Mouse (Mus musculus): ENCODE results near the gene Fam229a. TPM values are rescaled to one million over a fixed set of nuclear protein-coding genes. Genes with fewer than 3 reads are reported as not detected.

The Fam229a gene
- polyA plus RNA-seq (2015; fragmentation: Nextera tagmentation; extraction: Ambion mirVana), result 0.23 and 0.60 TPM in 2 replicates

- Histone ChIP-seq H3K27ac (ENCODE audit: low read length) (no peak within 1 kb of the TSS), H3K4me3 (ENCODE audit: low read depth, low read length) (peak within 1 kb of the TSS; percentile 24), H3K4me1 (ENCODE audit: control insufficient read depth, low read depth, low read length) (peaks cover 10% of the 10 kb centered on the region), H3K4me2 (ENCODE audit: low read depth, low read length) (peak within 1 kb of the TSS; percentile 41), H3K27me3 (ENCODE audit: control insufficient read depth, insufficient read depth, low read depth, low read length) (peaks cover 29% of the 10 kb centered on the region), H3K9ac (ENCODE audit: low read depth, low read length) (0 out of 2 replicates have a peak within 1 kb of the TSS, but pooled peaks have one; percentile 18), H3K36me3 (ENCODE audit: control insufficient read depth, insufficient read depth) (peaks cover 34% of the 10 kb centered on the region), H3K9me3 (replicated peaks; ENCODE audit: control insufficient read depth, low read length) (no peaks in the 10 kb centered on the region)
- 15% methylated on average over 69 of the region's 70 CpGs for WGBS (ENCODE audit: insufficient replicate concordance)
- peak; percentile 30; the same call in 1 of the 2 replicates for ATAC-seq (ENCODE audit: low read depth)
Observed at GRCm38 (mm10) chr4:129490972-129491880, at the start of gene Fam229a, which contains the start of gene Tssk3. Gene Fam229a (plus strand): TSS chr4:129491190. Gene Tssk3 (minus strand): TSS chr4:129491022.

- ATAC-seq (ENCODE audit: low read depth), result no peak
- Histone ChIP-seq H3K4me3 (ENCODE audit: low read depth, low read length) (no peak overlapping the region), H3K27me3 (ENCODE audit: control insufficient read depth, insufficient read depth, low read depth, low read length) (peaks cover 9% of the 10 kb centered on the region), H3K9me3 (replicated peaks; ENCODE audit: control insufficient read depth, low read length) (no peaks in the 10 kb centered on the region), H3K4me2 (ENCODE audit: low read depth, low read length) (no peak overlapping the region), H3K36me3 (ENCODE audit: control insufficient read depth, insufficient read depth) (no peaks in the 10 kb centered on the region), H3K27ac (ENCODE audit: low read length) (no peak overlapping the region), H3K4me1 (ENCODE audit: control insufficient read depth, low read depth, low read length) (no peaks in the 10 kb centered on the region; the same call in 1 of the 2 replicates), H3K9ac (ENCODE audit: low read depth, low read length) (no peak overlapping the region)
- WGBS (ENCODE audit: insufficient replicate concordance), result 36% methylated on average over 8 of the region's 8 CpGs
Observed at GRCm38 (mm10) chr4:129447360-129447759, 43.6 kb upstream of the Fam229a start.

- Histone ChIP-seq H3K4me2 (ENCODE audit: low read depth, low read length) (no peak overlapping the region), H3K4me3 (ENCODE audit: low read depth, low read length) (no peak overlapping the region), H3K36me3 (ENCODE audit: control insufficient read depth, insufficient read depth) (no peaks in the 10 kb centered on the region), H3K9ac (ENCODE audit: low read depth, low read length) (no peak overlapping the region), H3K27me3 (ENCODE audit: control insufficient read depth, insufficient read depth, low read depth, low read length) (peaks cover 3% of the 10 kb centered on the region; the same call in 1 of the 2 replicates), H3K27ac (ENCODE audit: low read length) (no peak overlapping the region), H3K9me3 (replicated peaks; ENCODE audit: control insufficient read depth, low read length) (no peaks in the 10 kb centered on the region), H3K4me1 (ENCODE audit: control insufficient read depth, low read depth, low read length) (no peaks in the 10 kb centered on the region; the same call in 1 of the 2 replicates)
- 64% methylated on average over 11 of the region's 11 CpGs for WGBS (ENCODE audit: insufficient replicate concordance)
- ATAC-seq (ENCODE audit: low read depth), result no peak
Observed at GRCm38 (mm10) chr4:129447778-129448563, 43.0 kb upstream of the Fam229a start.

GRCm38 (mm10) chr4:129448713-129449112 lies 42.3 kb upstream of the Fam229a start:
- H3K4me3 ChIP-seq (ENCODE audit: low read depth, low read length), result no peak overlapping the region
- H3K4me2 ChIP-seq (ENCODE audit: low read depth, low read length), result no peak overlapping the region
- H3K4me1 ChIP-seq (ENCODE audit: control insufficient read depth, low read depth, low read length), result no peaks in the 10 kb centered on the region; the same call in 1 of the 2 replicates
- H3K27me3 ChIP-seq (ENCODE audit: control insufficient read depth, insufficient read depth, low read depth, low read length), result no peaks in the 10 kb centered on the region
- peak; percentile 35; the same call in 1 of the 2 replicates for ATAC-seq (ENCODE audit: low read depth)
- no peaks in the 10 kb centered on the region for H3K36me3 ChIP-seq (ENCODE audit: control insufficient read depth, insufficient read depth)
- no peak overlapping the region for H3K27ac ChIP-seq (ENCODE audit: low read length)
- 71% methylated on average over 6 of the region's 6 CpGs for WGBS (ENCODE audit: insufficient replicate concordance)
- H3K9me3 ChIP-seq (replicated peaks; ENCODE audit: control insufficient read depth, low read length), result no peaks in the 10 kb centered on the region
- H3K9ac ChIP-seq (ENCODE audit: low read depth, low read length), result no peak overlapping the region

- H3K9ac ChIP-seq (ENCODE audit: low read depth, low read length), result no peak overlapping the region
- ATAC-seq (ENCODE audit: low read depth), result no peak
- no peaks in the 10 kb centered on the region for H3K9me3 ChIP-seq (replicated peaks; ENCODE audit: control insufficient read depth, low read length)
- H3K27ac ChIP-seq (ENCODE audit: low read length), result no peak overlapping the region
- H3K4me2 ChIP-seq (ENCODE audit: low read depth, low read length), result no peak overlapping the region
- WGBS (ENCODE audit: insufficient replicate concordance), result 60% methylated on average over 2 of the region's 2 CpGs
- H3K4me3 ChIP-seq (ENCODE audit: low read depth, low read length), result no peak overlapping the region
- H3K36me3 ChIP-seq (ENCODE audit: control insufficient read depth, insufficient read depth), result no peaks in the 10 kb centered on the region
- H3K27me3 ChIP-seq (ENCODE audit: control insufficient read depth, insufficient read depth, low read depth, low read length), result no peaks in the 10 kb centered on the region
- no peaks in the 10 kb centered on the region; the same call in none of the 2 replicates for H3K4me1 ChIP-seq (ENCODE audit: control insufficient read depth, low read depth, low read length)
Observed at GRCm38 (mm10) chr4:129450851-129451250, 40.1 kb upstream of the Fam229a start.

GRCm38 (mm10) chr4:129451471-129452169 lies 39.4 kb upstream of the Fam229a start:
- Histone ChIP-seq H3K4me2 (ENCODE audit: low read depth, low read length) (no peak overlapping the region), H3K9me3 (replicated peaks; ENCODE audit: control insufficient read depth, low read length) (no peaks in the 10 kb centered on the region), H3K9ac (ENCODE audit: low read depth, low read length) (no peak overlapping the region), H3K36me3 (ENCODE audit: control insufficient read depth, insufficient read depth) (no peaks in the 10 kb centered on the region), H3K4me3 (ENCODE audit: low read depth, low read length) (no peak overlapping the region), H3K27me3 (ENCODE audit: control insufficient read depth, insufficient read depth, low read depth, low read length) (no peaks in the 10 kb centered on the region), H3K27ac (ENCODE audit: low read length) (no peak overlapping the region), H3K4me1 (ENCODE audit: control insufficient read depth, low read depth, low read length) (no peaks in the 10 kb centered on the region; the same call in none of the 2 replicates)
- ATAC-seq (ENCODE audit: low read depth), result no peak
- whole genome bisulfite sequencing (ENCODE audit: insufficient replicate concordance), result 72% methylated on average over 15 of the region's 15 CpGs

- H3K9ac ChIP-seq (ENCODE audit: low read depth, low read length), result no peak overlapping the region
Observed at GRCm38 (mm10) chr4:129455265-129455664, 35.7 kb upstream of the Fam229a start.

GRCm38 (mm10) chr4:129456126-129456525 lies 34.9 kb upstream of the Fam229a start:
- no peaks in the 10 kb centered on the region for H3K9me3 ChIP-seq (replicated peaks; ENCODE audit: control insufficient read depth, low read length)
- 46% methylated on average over 5 of the region's 5 CpGs for WGBS (ENCODE audit: insufficient replicate concordance)
- H3K27ac ChIP-seq (ENCODE audit: low read length), result no peak overlapping the region
- no peak overlapping the region for H3K4me2 ChIP-seq (ENCODE audit: low read depth, low read length)
- no peak overlapping the region for H3K9ac ChIP-seq (ENCODE audit: low read depth, low read length)
- H3K4me3 ChIP-seq (ENCODE audit: low read depth, low read length), result no peak overlapping the region
- no peaks in the 10 kb centered on the region for H3K27me3 ChIP-seq (ENCODE audit: control insufficient read depth, insufficient read depth, low read depth, low read length)
- ATAC-seq (ENCODE audit: low read depth), result no peak
- H3K36me3 ChIP-seq (ENCODE audit: control insufficient read depth, insufficient read depth), result no peaks in the 10 kb centered on the region
- peaks cover 5% of the 10 kb centered on the region for H3K4me1 ChIP-seq (ENCODE audit: control insufficient read depth, low read depth, low read length)

More at GRCm38 (mm10) chr4:129455265-129455664, 35.7 kb upstream of the Fam229a start:
- no peak overlapping the region for H3K4me2 ChIP-seq (ENCODE audit: low read depth, low read length)
- no peak overlapping the region for H3K27ac ChIP-seq (ENCODE audit: low read length)
- H3K27me3 ChIP-seq (ENCODE audit: control insufficient read depth, insufficient read depth, low read depth, low read length), result no peaks in the 10 kb centered on the region
- 2% methylated on average over 5 of the region's 5 CpGs for WGBS (ENCODE audit: insufficient replicate concordance)
- ATAC-seq (ENCODE audit: low read depth), result peak; percentile 69
- H3K9me3 ChIP-seq (replicated peaks; ENCODE audit: control insufficient read depth, low read length), result no peaks in the 10 kb centered on the region
- H3K36me3 ChIP-seq (ENCODE audit: control insufficient read depth, insufficient read depth), result no peaks in the 10 kb centered on the region
- no peak overlapping the region for H3K4me3 ChIP-seq (ENCODE audit: low read depth, low read length)
- H3K4me1 ChIP-seq (ENCODE audit: control insufficient read depth, low read depth, low read length), result no peaks in the 10 kb centered on the region; the same call in 1 of the 2 replicates
